In genomic region chr7:35819486-35819885, GRCm38 (mm10) we compare ENCODE assay signal across 14 mouse cellular contexts. TPM values are rescaled to one million over a fixed set of nuclear protein-coding genes. Genes with fewer than 3 reads are reported as not detected.
DNase-seq lines count a peak whose midpoint lies in the region; ATAC-seq and TF ChIP-seq lines count a peak whose summit lies in the region.
"Had no signal": no experiment of that assay in that cellular context is flagged by ENCODE, and none has a peak within 500 bp of the region (broad histone marks: within the 10 kb centered on the region; RNA-seq: fewer than 3 reads in every experiment).

No protein-coding gene starts in this region.

- no peaks in the 10 kb centered on the region for H3K27me3 ChIP-seq in lung, embryonic 14.5 days (ENCODE audit: insufficient read depth, low read length)
- H3K27me3 ChIP-seq: hindbrain, embryonic 12.5 days had no signal

- no peak for ATAC-seq in lung, embryonic 14.5 days (ENCODE audit: insufficient read depth)
- no peak for ATAC-seq in megakaryocyte, adult 5-6 weeks (ENCODE audit: poor library complexity, severe bottlenecking)
- ATAC-seq: forebrain, postnatal 0 days had no signal

- no peak for TF ChIP-seq CTCF in lung, embryonic 14.5 days (IDR thresholded peaks at IDR 0.05; ENCODE audit: low read depth)
- TF ChIP-seq CTCF in lung, adult 2 months (IDR thresholded peaks at IDR 0.05; ENCODE audit: insufficient read depth, low read length) = no peak

- DNase-seq in lung, embryonic 14.5 days = peak; percentile 81
- DNase-seq in lung, adult 2 months = no peak
- DNase-seq in adrenal gland, postnatal 36 days = peak; percentile 75 to 77
- DNase-seq in kidney, postnatal 25 days = peak; percentile 76 to 79
- DNase-seq in ovary, postnatal 36 days (ENCODE audit: low spot score) = no peak
- DNase-seq in ovary, postnatal 14 days (ENCODE audit: low spot score) = no peak
- DNase-seq: cerebellum, adult 2 months; embryo, embryonic 11 days; forebrain, postnatal 0 days; liver had no signal

- H3K9ac ChIP-seq in lung, embryonic 14.5 days = no peak overlapping the region
- H3K9ac ChIP-seq: forebrain, postnatal 0 days; hindbrain, embryonic 12.5 days had no signal

- no peaks in the 10 kb centered on the region for H3K36me3 ChIP-seq in lung, embryonic 14.5 days (ENCODE audit: insufficient read depth)
- H3K36me3 ChIP-seq: hindbrain, embryonic 12.5 days had no signal

- TF ChIP-seq POLR2A in lung, adult 2 months (IDR thresholded peaks at IDR 0.05; ENCODE audit: borderline replicate concordance, extremely low read depth, low read depth, low read length) = no peak

- no peak overlapping the region for H3K4me2 ChIP-seq in lung, embryonic 14.5 days
- H3K4me2 ChIP-seq: hindbrain, embryonic 12.5 days had no signal

- no peak overlapping the region for H3K27ac ChIP-seq in lung, embryonic 14.5 days (ENCODE audit: low read depth)
- H3K27ac ChIP-seq: hindbrain, embryonic 12.5 days; left cerebral cortex, adult 2 months; macrophage had no signal

- WGBS in lung, embryonic 14.5 days = 64% methylated on average over 4 of the region's 4 CpGs
- 45% methylated on average over 4 of the region's 4 CpGs for WGBS in lung, adult 2 months

- peaks cover 8% of the 10 kb centered on the region; the same call in 1 of the 2 replicates for H3K9me3 ChIP-seq in lung, embryonic 14.5 days (ENCODE audit: low read depth, low read length)
- H3K9me3 ChIP-seq: hindbrain, embryonic 12.5 days had no signal

- H3K4me3 ChIP-seq in lung, embryonic 14.5 days (ENCODE audit: low read depth, low read length) = no peak overlapping the region
- no peak overlapping the region for H3K4me3 ChIP-seq in lung, adult 2 months (replicated peaks; ENCODE audit: extremely low read depth, low read depth, low read length)
- H3K4me3 ChIP-seq: hindbrain, embryonic 12.5 days; left cerebral cortex, adult 2 months had no signal

- peaks cover 8% of the 10 kb centered on the region; the same call in 1 of the 2 replicates for H3K4me1 ChIP-seq in lung, embryonic 14.5 days (ENCODE audit: insufficient read depth)
- H3K4me1 ChIP-seq in lung, adult 2 months (ENCODE audit: control insufficient read depth, insufficient read depth, low read length) = peaks cover 2% of the 10 kb centered on the region; the same call in 1 of the 2 replicates
- H3K4me1 ChIP-seq: hindbrain, embryonic 12.5 days had no signal

RNA-seq across cellular contexts. Expression of gene Zfp507, which starts 16.7 kb away (rescaled TPM):
- 19.0 and 20.6 TPM in 2 replicates for polyA plus RNA-seq in lung, embryonic 14.5 days (2014; fragmentation: Nextera tagmentation; extraction: Ambion mirVana)
- 5.9 and 8.1 TPM in 2 replicates for polyA plus RNA-seq in lung, adult 2 months (2012; rRNA removed)
- 10 to 100 TPM; 26.5 to 26.9 TPM for total RNA-seq in adrenal gland, postnatal 36 days (2021)
- total RNA-seq in megakaryocyte, adult 5-6 weeks (2015) = 1.4 and 2.8 TPM in 2 replicates
- 1.4 and 3.7 TPM in 2 replicates for total RNA-seq in megakaryocyte, adult 5-6 weeks (2017)

Comparison
In these comparisons a context has a peak if more than half of its experiments do, and no peak if none do; other contexts are left out.
1. DNase-seq: peak in lung, embryonic 14.5 days (single experiment), adrenal gland, postnatal 36 days (2 of 2) and kidney, postnatal 25 days (2 of 2); none in lung, adult 2 months (single experiment), ovary, postnatal 36 days (single experiment) and ovary, postnatal 14 days (single experiment).
2. RNA of gene Zfp507, which starts 16.7 kb away (total RNA-seq): 26.5 to 26.9 TPM in adrenal gland, postnatal 36 days; 1.4 to 3.7 TPM in megakaryocyte, adult 5-6 weeks; every median in the first group is over 4 times any median in the second.